Mouse (Mus musculus): ENCODE data around the gene Jakmip3. TPM values are rescaled to one million over a fixed set of nuclear protein-coding genes. Genes with fewer than 3 reads are reported as not detected.

The Jakmip3 gene
- polyA plus RNA-seq, 1 experiment = 0.09 TPM

DNA sequence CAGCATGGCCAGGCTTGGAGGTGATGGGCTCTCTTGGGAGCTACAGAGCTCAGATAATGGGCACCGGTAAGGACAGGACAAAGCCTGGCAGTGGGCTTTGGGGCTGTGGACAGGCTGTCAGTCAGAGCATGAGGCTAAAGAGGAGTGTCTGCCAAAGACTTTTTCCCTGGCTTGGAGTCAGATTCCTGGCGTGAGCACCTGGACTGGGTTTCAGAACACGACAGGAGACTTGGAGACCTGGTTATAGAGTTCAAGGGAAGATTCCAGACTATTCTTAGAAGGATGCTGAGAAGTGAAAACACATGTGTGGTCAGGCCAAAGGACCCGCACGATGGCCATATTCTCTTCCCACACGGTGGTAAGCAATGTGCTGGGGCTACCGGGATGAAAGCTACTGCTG is 165.2 kb downstream of the Jakmip3 start:
- 90% methylated on average over 7 of the region's 7 CpGs for WGBS
- Histone ChIP-seq H3K27ac (ENCODE audit: control insufficient read depth, insufficient read depth, low read length) (no peak overlapping the region), H3K27me3 (ENCODE audit: control insufficient read depth, insufficient read depth, low read length) (no peaks in the 10 kb centered on the region), H3K4me3 (ENCODE audit: control insufficient read depth, insufficient read depth, low read length) (no peak overlapping the region), H3K4me1 (replicated peaks; ENCODE audit: control insufficient read depth, insufficient read depth, low read length) (no peaks in the 10 kb centered on the region), H3K36me3 (ENCODE audit: control insufficient read depth, insufficient read depth, low read length) (no peaks in the 10 kb centered on the region)
- TF ChIP-seq POLR2A (IDR thresholded peaks at IDR 0.05; ENCODE audit: control insufficient read depth, extremely low read depth, insufficient read depth, low read length, poor library complexity) (no peak), CTCF (IDR thresholded peaks at IDR 0.05; ENCODE audit: borderline replicate concordance, control insufficient read depth, extremely low read depth, insufficient read depth, low read length, poor library complexity) (no peak)
- DNase-seq = no peak

DNA sequence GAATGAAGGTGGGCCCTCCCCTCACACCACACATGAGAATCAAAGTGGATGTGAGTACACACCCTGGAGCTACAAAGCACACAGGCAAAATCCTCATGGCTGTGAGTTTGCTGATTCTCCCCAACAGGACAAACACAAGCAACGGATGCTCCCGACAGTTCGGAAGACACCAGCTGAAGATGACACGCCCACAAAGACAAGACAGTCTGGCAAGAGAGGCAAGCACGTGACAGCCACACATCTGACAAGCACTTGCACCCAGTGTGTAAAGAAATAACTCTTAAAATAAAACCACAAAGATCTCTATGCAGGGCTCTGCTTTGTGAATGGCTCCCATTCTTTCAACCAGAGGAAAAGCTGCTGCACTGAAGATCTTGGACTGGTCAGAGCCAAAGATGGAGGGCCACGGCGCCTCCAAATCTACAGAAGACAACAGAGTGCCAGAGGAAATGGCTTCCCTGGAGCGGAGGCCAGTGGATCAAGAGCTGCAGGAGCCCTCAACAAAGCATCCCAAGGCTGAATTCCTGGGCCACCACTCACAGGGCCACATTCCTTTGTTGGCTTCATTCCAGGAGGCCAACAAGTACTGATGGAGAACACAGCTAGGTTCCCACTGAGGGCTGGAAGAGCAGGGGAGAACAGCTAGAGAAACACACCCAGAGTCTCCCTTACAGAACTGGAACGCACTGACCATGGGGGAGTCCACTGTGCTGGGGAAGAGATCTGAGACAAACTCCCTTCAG is 167.5 kb downstream of the Jakmip3 start:
- WGBS = 89% methylated on average over 9 of the region's 9 CpGs
- no peaks in the 10 kb centered on the region for H3K27me3 ChIP-seq (ENCODE audit: control insufficient read depth, insufficient read depth, low read length)

DNA sequence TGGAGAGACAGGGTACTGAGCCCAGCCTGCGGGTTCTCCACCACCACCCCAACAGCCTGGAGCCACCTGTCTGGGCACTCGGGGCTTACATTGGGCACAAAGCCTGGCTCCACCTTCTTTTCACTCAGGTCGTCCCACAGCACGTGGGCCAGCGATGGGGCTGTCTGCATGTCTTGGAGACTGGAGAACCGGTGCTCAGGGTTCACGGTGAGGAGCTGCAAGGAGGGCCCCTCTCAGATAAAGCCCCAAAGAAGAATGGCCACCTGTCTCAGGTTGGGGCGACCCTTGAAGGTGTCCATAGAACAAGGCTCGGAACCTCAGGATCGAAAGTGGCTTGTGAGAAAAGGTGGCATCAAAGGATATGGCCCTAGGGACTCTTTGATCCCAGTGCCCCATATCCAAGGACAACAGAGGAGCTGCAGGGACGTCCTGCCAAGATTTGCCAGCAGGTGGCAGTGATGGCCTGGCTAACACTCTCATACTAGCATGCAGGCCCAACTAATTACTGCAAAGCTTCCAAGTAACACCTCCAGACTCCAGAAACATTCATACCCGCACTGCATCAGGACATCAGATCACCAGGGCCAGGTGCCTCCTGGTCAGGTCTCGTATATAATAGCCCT is 178.7 kb downstream of the Jakmip3 start:
- DNase-seq = peak; percentile 47
- WGBS = 49% methylated on average over 13 of the region's 13 CpGs
- H3K27me3 ChIP-seq (ENCODE audit: control insufficient read depth, insufficient read depth, low read length) = no peaks in the 10 kb centered on the region
- no peak overlapping the region for H3K27ac ChIP-seq (ENCODE audit: control insufficient read depth, insufficient read depth, low read length)
- H3K4me1 ChIP-seq (replicated peaks; ENCODE audit: control insufficient read depth, insufficient read depth, low read length) = no peaks in the 10 kb centered on the region
- H3K36me3 ChIP-seq (ENCODE audit: control insufficient read depth, insufficient read depth, low read length) = no peaks in the 10 kb centered on the region
- H3K4me3 ChIP-seq (ENCODE audit: control insufficient read depth, insufficient read depth, low read length) = no peak overlapping the region
- TF ChIP-seq POLR2A (IDR thresholded peaks at IDR 0.05; ENCODE audit: control insufficient read depth, extremely low read depth, insufficient read depth, low read length, poor library complexity) (no peak), CTCF (IDR thresholded peaks at IDR 0.05; ENCODE audit: borderline replicate concordance, control insufficient read depth, extremely low read depth, insufficient read depth, low read length, poor library complexity) (no peak)

More for the DNA sequence above, 167.5 kb downstream of the Jakmip3 start:
- no peaks in the 10 kb centered on the region for H3K36me3 ChIP-seq (ENCODE audit: control insufficient read depth, insufficient read depth, low read length)
- DNase-seq = no peak
- no peak overlapping the region for H3K27ac ChIP-seq (ENCODE audit: control insufficient read depth, insufficient read depth, low read length)
- H3K4me1 ChIP-seq (replicated peaks; ENCODE audit: control insufficient read depth, insufficient read depth, low read length) = no peaks in the 10 kb centered on the region
- H3K4me3 ChIP-seq (ENCODE audit: control insufficient read depth, insufficient read depth, low read length) = no peak overlapping the region
- TF ChIP-seq CTCF (IDR thresholded peaks at IDR 0.05; ENCODE audit: borderline replicate concordance, control insufficient read depth, extremely low read depth, insufficient read depth, low read length, poor library complexity) (no peak), POLR2A (IDR thresholded peaks at IDR 0.05; ENCODE audit: control insufficient read depth, extremely low read depth, insufficient read depth, low read length, poor library complexity) (no peak)

GRCm38 (mm10) chr7:139119775-139120153 is 179.2 kb downstream of the Jakmip3 start:
- no peaks in the 10 kb centered on the region for H3K4me1 ChIP-seq (replicated peaks; ENCODE audit: control insufficient read depth, insufficient read depth, low read length)
- WGBS = 68% methylated on average over 2 of the region's 2 CpGs
- H3K4me3 ChIP-seq (ENCODE audit: control insufficient read depth, insufficient read depth, low read length) = no peak overlapping the region
- H3K27me3 ChIP-seq (ENCODE audit: control insufficient read depth, insufficient read depth, low read length) = no peaks in the 10 kb centered on the region
- no peak overlapping the region for H3K27ac ChIP-seq (ENCODE audit: control insufficient read depth, insufficient read depth, low read length)
- no peak for TF ChIP-seq POLR2A (IDR thresholded peaks at IDR 0.05; ENCODE audit: control insufficient read depth, extremely low read depth, insufficient read depth, low read length, poor library complexity)
- TF ChIP-seq CTCF (IDR thresholded peaks at IDR 0.05; ENCODE audit: borderline replicate concordance, control insufficient read depth, extremely low read depth, insufficient read depth, low read length, poor library complexity) = no peak
- no peaks in the 10 kb centered on the region for H3K36me3 ChIP-seq (ENCODE audit: control insufficient read depth, insufficient read depth, low read length)
- DNase-seq = no peak

DNA sequence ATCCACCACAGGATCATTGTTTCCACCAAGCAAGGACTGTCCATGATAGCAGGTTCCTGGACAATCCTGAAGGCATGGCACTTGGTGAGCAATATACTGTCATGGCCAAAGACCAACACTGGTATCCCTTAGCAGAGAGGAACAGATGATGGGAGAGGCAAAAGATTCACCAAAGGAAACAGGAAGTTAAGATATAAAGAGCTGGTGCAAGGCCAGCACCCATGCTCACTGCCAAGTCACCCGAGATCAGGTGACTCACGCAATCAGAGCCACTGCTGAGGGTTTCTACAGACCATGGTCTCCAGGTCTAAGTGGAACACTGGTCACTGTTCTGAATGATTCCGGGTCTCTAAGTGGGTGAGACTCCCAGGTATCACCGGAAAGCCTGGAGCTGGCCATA is 185.4 kb downstream of the Jakmip3 start:
- Histone ChIP-seq H3K36me3 (ENCODE audit: control insufficient read depth, insufficient read depth, low read length) (no peaks in the 10 kb centered on the region), H3K27me3 (ENCODE audit: control insufficient read depth, insufficient read depth, low read length) (no peaks in the 10 kb centered on the region), H3K4me1 (replicated peaks; ENCODE audit: control insufficient read depth, insufficient read depth, low read length) (no peaks in the 10 kb centered on the region), H3K27ac (ENCODE audit: control insufficient read depth, insufficient read depth, low read length) (no peak overlapping the region), H3K4me3 (ENCODE audit: control insufficient read depth, insufficient read depth, low read length) (no peak overlapping the region)
- TF ChIP-seq CTCF (IDR thresholded peaks at IDR 0.05; ENCODE audit: borderline replicate concordance, control insufficient read depth, extremely low read depth, insufficient read depth, low read length, poor library complexity) (no peak), POLR2A (IDR thresholded peaks at IDR 0.05; ENCODE audit: control insufficient read depth, extremely low read depth, insufficient read depth, low read length, poor library complexity) (no peak)
- no peak for DNase-seq
- 55% methylated on average over 4 of the region's 4 CpGs for WGBS

DNA sequence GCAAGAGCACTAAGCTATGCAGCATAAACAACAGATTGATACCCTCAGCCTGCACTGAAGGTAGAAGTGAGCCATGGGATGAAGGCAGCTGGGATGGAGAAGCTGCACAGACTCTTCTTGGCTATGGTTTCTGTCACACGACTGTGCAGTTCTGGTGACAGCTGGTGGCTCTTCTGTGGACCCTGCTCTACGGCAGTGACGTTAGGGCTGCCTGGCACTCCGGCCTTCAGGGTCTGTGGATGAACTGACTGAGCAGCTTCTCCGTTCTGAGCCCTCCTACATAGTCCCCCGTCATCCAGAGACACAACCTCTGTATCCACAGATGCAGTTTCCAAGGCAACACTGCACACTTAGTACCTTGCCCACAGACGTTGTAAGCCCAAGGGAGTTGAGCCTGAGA is 186.0 kb downstream of the Jakmip3 start:
- Histone ChIP-seq H3K4me1 (replicated peaks; ENCODE audit: control insufficient read depth, insufficient read depth, low read length) (no peaks in the 10 kb centered on the region), H3K27me3 (ENCODE audit: control insufficient read depth, insufficient read depth, low read length) (no peaks in the 10 kb centered on the region), H3K27ac (ENCODE audit: control insufficient read depth, insufficient read depth, low read length) (no peak overlapping the region), H3K4me3 (ENCODE audit: control insufficient read depth, insufficient read depth, low read length) (no peak overlapping the region), H3K36me3 (ENCODE audit: control insufficient read depth, insufficient read depth, low read length) (no peaks in the 10 kb centered on the region)
- no peak for DNase-seq
- no peak for TF ChIP-seq CTCF (IDR thresholded peaks at IDR 0.05; ENCODE audit: borderline replicate concordance, control insufficient read depth, extremely low read depth, insufficient read depth, low read length, poor library complexity)
- no peak for TF ChIP-seq POLR2A (IDR thresholded peaks at IDR 0.05; ENCODE audit: control insufficient read depth, extremely low read depth, insufficient read depth, low read length, poor library complexity)
- WGBS = 82% methylated on average over 7 of the region's 7 CpGs

Data from thymus, adult 2 months (tissue).